Mouse (Mus musculus): ENCODE measurements around the gene Ptpn6.

DNA sequence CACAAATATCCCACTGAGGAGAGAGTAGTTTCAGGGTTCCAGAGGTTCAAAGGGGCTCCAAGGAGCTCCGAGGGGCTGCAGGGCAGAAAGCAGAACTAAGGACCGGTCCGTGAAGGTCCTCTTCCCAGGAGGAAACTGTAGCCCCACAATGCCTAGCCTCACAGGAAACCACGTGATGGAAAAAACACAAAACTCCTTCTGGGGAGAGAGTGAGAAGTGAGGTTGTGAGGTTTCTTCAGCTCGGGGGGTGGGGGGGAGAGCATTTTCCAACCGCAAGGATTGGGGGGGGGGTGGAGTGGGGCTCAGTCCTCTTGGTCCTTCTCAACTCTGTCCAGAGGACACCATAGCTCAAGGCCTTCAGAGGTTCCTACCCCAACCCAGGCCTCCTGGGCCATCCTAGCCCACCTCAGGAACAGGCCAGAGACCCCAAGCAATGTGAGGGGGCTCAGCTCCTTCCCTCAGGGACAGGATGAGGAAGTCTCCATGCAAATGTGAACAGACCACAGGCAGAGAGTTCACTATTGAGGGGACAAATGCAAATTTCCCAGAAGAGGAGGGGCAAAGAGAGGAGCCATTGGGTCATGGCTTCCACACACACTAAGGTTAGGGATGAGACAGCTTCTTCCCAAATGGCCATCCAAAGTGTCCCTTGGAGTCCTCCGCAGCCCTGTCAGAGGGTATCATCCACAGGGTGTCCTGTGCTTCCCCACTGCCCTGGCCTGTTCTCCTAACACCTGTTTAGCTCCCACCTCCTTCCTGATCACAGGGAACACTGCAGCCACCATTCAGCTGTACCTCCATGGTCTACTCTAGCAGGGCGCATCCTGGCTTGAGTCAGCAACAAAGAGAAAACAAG is 8.4 kb downstream of the Ptpn6 start:
- no peak for TF ChIP-seq POLR2A (IDR thresholded peaks at IDR 0.05; ENCODE audit: extremely low read depth, insufficient read depth, low read length)
- TF ChIP-seq CTCF (IDR thresholded peaks at IDR 0.05; ENCODE audit: extremely low read depth, insufficient read depth, low read length) = no peak
